Comparison of ENCODE assay signal across 17 mouse cellular contexts in genomic region chr4:95093615-95094014, GRCm38 (mm10). TPM values are rescaled to one million over a fixed set of nuclear protein-coding genes. Genes with fewer than 3 reads are reported as not detected.
DNase-seq lines count a peak whose midpoint lies in the region; TF ChIP-seq lines count a peak whose summit lies in the region.
"Had no signal": no experiment of that assay in that cellular context is flagged by ENCODE, and none has a peak within 500 bp of the region (broad histone marks: within the 10 kb centered on the region; RNA-seq: fewer than 3 reads in every experiment).

No protein-coding gene starts in this region.

- H3K4me3 ChIP-seq in kidney, adult 2 months (ENCODE audit: insufficient read depth, low read depth, low read length) = no peak overlapping the region
- H3K4me3 ChIP-seq: forebrain, embryonic 12.5 days; hindbrain, embryonic 15.5 days; liver, embryonic 15.5 days had no signal

- 0 out of 2 replicates have a peak, but pooled peaks cover 3% of the 10 kb centered on the region for H3K4me1 ChIP-seq in kidney, adult 2 months (ENCODE audit: control insufficient read depth, insufficient read depth, low read length)
- H3K4me1 ChIP-seq: liver, embryonic 15.5 days had no signal

- no peak for TF ChIP-seq POLR2A in kidney, adult 2 months (IDR thresholded peaks at IDR 0.05; ENCODE audit: low read depth, low read length)

- H3K27me3 ChIP-seq in kidney, adult 2 months (replicated peaks; ENCODE audit: control insufficient read depth, insufficient read depth, low read length) = no peaks in the 10 kb centered on the region
- H3K27me3 ChIP-seq: forebrain, embryonic 12.5 days; hindbrain, embryonic 15.5 days; liver, embryonic 15.5 days; Patski had no signal

- 44% methylated on average over 6 of the region's 6 CpGs for WGBS in kidney, adult 2 months

- TF ChIP-seq CTCF in kidney, adult 2 months (conservative IDR thresholded peaks at IDR 0.05; ENCODE audit: insufficient read depth, insufficient read length, low read depth, low read length) = no peak

- peak; percentile 20 for DNase-seq in adrenal gland, postnatal 25 days
- no peak for DNase-seq in adrenal gland, postnatal 4 days (ENCODE audit: low spot score in 2 of 2)
- DNase-seq in kidney, adult 2 months = peak; percentile 37
- no peak for DNase-seq in kidney, postnatal 25 days
- peak; percentile 23 for DNase-seq in 3T3-L1 (ENCODE audit: low read depth, low spot score)
- DNase-seq in heart, postnatal 10 days = peak; percentile 22 to 44
- no peak for DNase-seq in layer of hippocampus, postnatal 10 days (ENCODE audit: low spot score in 2 of 2)
- DNase-seq in natural killer cell, adult 2 months (ENCODE audit: low spot score in 2 of 2) = no peak
- DNase-seq: cerebellum, adult 8-10 months; layer of hippocampus, adult 9-11 months; midbrain, embryonic 14.5 days; spleen, adult 18-20 months; thymus, postnatal 14 days had no signal

- intact Hi-C loops in heart, postnatal 10 days (cut with DNase I) = loop anchor here (5.0 kb wide), 1 partner anchor 36 kb away; no protein-coding TSS in a partner anchor

- peak overlapping the region; percentile 84 for H3K27ac ChIP-seq in kidney, adult 2 months (ENCODE audit: insufficient read depth, low read depth, low read length)
- H3K27ac ChIP-seq: forebrain, embryonic 12.5 days; hindbrain, embryonic 15.5 days; liver, embryonic 15.5 days had no signal

- no peaks in the 10 kb centered on the region for H3K36me3 ChIP-seq in kidney, adult 2 months (ENCODE audit: control insufficient read depth, insufficient read depth, low read length)
- H3K36me3 ChIP-seq: forebrain, embryonic 12.5 days; hindbrain, embryonic 15.5 days; liver, embryonic 15.5 days had no signal

RNA-seq across cellular contexts. Expression of gene Jun, which starts 41.6 kb away (rescaled TPM):
- 114 and 133 TPM in 2 replicates for total RNA-seq in adrenal gland, postnatal 25 days (2021)
- total RNA-seq in adrenal gland, postnatal 4 days (2021) = 10 to 100 TPM; 46.6 to 58.6 TPM
- polyA plus RNA-seq in kidney, adult 2 months (2012; rRNA removed) = 16.9 and 18.9 TPM in 2 replicates
- total RNA-seq in heart, postnatal 10 days (2021) = 10 to 100 TPM; 58.9 to 65.6 TPM
- total RNA-seq in layer of hippocampus, postnatal 10 days (2021) = 10 to 100 TPM; 65.0 to 72.0 TPM

Comparison
In these comparisons a context has a peak if more than half of its experiments do, and no peak if none do; other contexts are left out.
1. DNase-seq: peak in adrenal gland, postnatal 25 days (single experiment), kidney, adult 2 months (single experiment), 3T3-L1 (single experiment) and heart, postnatal 10 days (2 of 2); none in adrenal gland, postnatal 4 days (0 of 2), kidney, postnatal 25 days (0 of 2), layer of hippocampus, postnatal 10 days (0 of 2) and natural killer cell, adult 2 months (0 of 2).